Mouse (Mus musculus) cortical plate, adult 2 months (tissue): Measurements from ENCODE around the gene Rarg.

Source experiments
- CTCF ChIP-seq: fragments of 200-500 bp; IDR thresholded peaks from 2 replicates; pipeline ENCODE4 v1.5.1; 2011; ENCODE audit warnings: mild to moderate bottlenecking, control low read depth, low read length; ENCODE audit not compliant: insufficient read depth; ENCODE audit errors: extremely low read depth
- POLR2A ChIP-seq: fragments of 200-500 bp; IDR thresholded peaks from 2 replicates; pipeline ENCODE4 v1.6.1; 2011; ENCODE audit warnings: mild to moderate bottlenecking, low read length, control low read depth; ENCODE audit not compliant: insufficient read depth; ENCODE audit errors: extremely low read depth

DNA sequence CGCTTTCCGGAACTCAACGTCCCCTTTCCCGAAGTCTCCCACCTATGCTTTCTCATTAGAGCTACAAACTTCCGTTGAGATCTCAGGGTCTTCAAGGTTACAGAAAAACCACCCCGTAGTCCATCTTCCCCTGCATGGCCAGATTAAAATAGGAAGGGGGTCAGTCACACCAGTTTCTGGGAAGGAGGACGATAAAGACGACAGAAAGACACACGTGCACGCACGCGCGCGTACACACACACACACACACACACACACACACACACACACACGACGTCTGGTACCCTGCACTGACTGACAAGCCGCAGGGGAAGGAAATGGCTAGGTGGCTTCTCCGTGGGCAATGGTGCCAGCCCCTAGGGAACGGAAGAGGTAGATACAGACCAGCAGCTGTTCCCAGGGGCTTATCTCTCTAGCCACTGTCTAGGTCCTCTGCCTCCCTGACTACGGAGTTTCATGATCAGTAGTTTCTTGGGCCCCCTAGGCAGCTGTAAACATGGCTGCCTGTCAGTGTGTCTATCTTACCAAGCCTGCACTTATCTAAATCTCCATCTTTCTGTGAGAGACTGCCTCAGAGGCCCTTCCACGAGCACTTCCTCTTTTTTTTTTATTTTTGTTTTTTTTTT, 32.2 kb downstream of the Rarg start:
- TF ChIP-seq CTCF (no peak), POLR2A (no peak)
